Mouse (Mus musculus) monocyte, adult 5-6 weeks (primary cell): ENCODE data around the gene Zdhhc16. TPM values are rescaled to one million over a fixed set of nuclear protein-coding genes. Genes with fewer than 3 reads are reported as not detected.

Source experiments
- ATAC-seq: fragments of 153-309, 156-312 bp; replicated peaks from 2 replicates; pipeline ENCODE4 v1.8.0; 2017; ENCODE audit warnings: mild to moderate bottlenecking; ENCODE audit not compliant: low TSS enrichment, insufficient number of reproducible peaks, severe bottlenecking, poor library complexity, low FRiP score
- total RNA-seq: library from RNA; stranded (forward); fragments of 200-1000, 200-491, 200-594 nt; gene quantifications from 3 replicates; pipeline ENCODE4 v1.2.3, GENCODE M21; 2017

Gene Zdhhc16
- total RNA-seq, 1 experiment from 2014 or later, result 23.1 TPM

- peak; percentile 45; the same call in 1 of the 2 replicates for ATAC-seq
These were observed 48.3 kb downstream of the Zdhhc16 start, which contains the start of gene Ubtd1 for GRCm38 (mm10) chr19:41981595-41981927. TSS of gene Ubtd1 (plus strand) at chr19:41981763.

GRCm38 (mm10) chr19:41981931-41982790 is 48.9 kb downstream of the Zdhhc16 start:
- no peak for ATAC-seq

DNA sequence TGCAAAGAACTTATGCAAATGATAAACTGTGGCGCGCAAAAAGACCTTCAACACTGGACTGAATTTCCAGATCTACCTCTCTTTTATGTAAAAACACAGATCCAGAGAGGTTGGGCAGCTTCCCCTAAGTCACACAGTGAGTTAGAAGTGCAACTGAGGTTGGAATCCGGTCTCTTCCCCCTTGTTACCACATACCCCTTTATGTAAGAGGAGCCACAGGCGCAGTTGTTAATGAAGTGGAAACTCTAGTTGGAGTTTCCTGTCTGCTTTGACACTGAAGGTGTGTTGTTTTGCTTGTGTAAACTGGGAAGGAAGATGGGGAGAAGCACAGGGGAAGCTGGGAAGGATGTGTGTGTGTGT is 49.5 kb downstream of the Zdhhc16 start:
- ATAC-seq, result 0 out of 2 replicates have a peak, but pooled peaks have one; percentile 16

DNA sequence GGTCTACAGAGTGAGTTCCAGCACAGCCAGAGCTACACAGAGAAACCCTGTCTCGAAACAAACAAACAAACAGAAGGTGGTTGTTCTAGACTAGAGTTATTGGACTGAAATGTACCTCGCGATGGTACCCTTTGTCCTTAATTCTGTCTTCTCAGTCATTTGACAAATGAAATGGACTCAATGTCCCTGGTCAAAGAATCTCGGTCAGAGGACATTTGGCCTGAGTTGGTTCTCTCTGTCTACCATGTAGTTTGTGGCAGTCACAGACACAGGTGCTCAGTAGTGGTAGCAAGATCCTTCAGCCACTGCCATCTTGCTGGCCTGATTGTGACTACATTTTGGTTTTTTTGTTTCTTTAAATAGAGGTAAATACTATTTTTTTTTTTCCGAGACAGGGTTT is 52.7 kb downstream of the Zdhhc16 start:
- ATAC-seq, result no peak

- no peak for ATAC-seq
These were observed 53.9 kb downstream of the Zdhhc16 start for GRCm38 (mm10) chr19:41987206-41987605.

DNA sequence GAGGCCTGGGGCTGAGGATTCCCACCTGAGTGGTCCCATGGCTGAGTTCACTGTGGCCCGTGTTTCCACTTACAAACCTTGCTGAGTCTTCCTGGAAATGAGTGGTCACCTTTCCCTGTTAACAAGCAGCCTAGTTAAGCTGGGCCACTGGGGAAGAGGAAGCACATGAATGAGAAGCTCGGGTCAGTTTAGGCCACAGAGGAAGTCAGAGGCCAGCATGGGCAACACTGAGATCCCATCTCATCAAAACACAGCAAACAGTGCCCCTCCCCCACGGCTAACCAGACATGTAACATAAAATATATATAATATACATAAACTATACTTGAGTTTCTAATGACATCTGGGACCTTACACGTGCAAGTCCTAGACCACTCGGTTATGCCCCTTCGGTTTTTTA is 56.5 kb downstream of the Zdhhc16 start:
- ATAC-seq, result peak; percentile 69

GRCm38 (mm10) chr19:41991926-41992477 is 58.7 kb downstream of the Zdhhc16 start:
- ATAC-seq, result no peak

DNA sequence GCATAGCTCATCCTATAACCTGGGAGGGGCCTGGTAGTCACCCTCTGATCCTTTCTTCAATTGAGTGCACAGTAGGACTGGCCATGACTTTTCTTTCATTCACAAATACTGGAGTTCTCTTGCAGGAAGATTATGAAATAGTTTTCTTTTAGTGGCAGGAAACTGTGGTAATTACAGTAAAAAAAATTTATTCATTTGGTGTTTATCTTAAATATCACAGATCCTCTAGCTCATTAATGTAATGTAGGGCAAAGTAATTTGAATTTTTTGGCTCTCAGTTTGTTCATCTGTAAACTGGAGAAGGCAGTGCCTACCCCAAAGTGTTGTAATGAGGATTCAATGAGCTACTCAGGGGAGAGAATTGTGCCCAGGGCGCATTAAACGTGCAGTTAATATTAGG is 59.7 kb downstream of the Zdhhc16 start:
- no peak for ATAC-seq

DNA sequence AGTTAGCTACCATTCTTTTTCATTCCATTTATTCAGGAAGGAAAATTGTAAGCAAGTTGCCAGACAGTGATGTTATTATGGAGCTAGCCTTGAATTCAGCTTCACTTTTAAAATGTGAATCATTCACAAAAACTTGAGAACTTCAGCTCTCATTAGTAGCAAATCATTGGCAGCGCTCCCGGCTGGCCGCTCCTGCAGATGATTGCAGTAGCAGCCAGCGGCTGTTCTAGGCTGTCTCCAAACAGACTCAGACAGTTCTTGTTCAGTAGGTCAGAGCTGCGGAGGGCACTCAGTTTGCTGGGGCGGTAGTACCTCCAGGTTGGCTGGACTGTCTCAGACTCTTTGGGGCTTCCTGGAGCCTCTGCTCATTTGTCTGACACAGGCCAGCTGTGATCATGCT is 60.2 kb downstream of the Zdhhc16 start:
- ATAC-seq, result no peak

Other genes with a start within 250 kb of the Zdhhc16 start
- not detected in 3 replicates for gene Slit1, start 189.8 kb upstream of the Zdhhc16 start, total RNA-seq
- 1.1 to 2.3 TPM (median 1.9 TPM) in 3 replicates for gene Arhgap19, start 131.4 kb upstream of the Zdhhc16 start, total RNA-seq
- 21.9 to 24.9 TPM (median 22.4 TPM) in 3 replicates for gene Frat1, start 103.5 kb upstream of the Zdhhc16 start, total RNA-seq
- 14.4 to 39.3 TPM (median 21.5 TPM) in 3 replicates for gene Frat2, start 85.3 kb upstream of the Zdhhc16 start, total RNA-seq
- 5.1 to 7.7 TPM (median 7.6 TPM) in 3 replicates for gene Rrp12, start 37.3 kb upstream of the Zdhhc16 start, total RNA-seq
- gene Pgam1, start 21.6 kb upstream of the Zdhhc16 start, total RNA-seq, result 117 to 136 TPM (median 120 TPM) in 3 replicates
- 28.8 to 32.4 TPM (median 31.4 TPM) in 3 replicates for gene Exosc1, start 57 bp upstream of the Zdhhc16 start, total RNA-seq
- 18.6 to 55.2 TPM (median 41.6 TPM) in 3 replicates for gene Mms19, start 47.7 kb downstream of the Zdhhc16 start, total RNA-seq
- 8.2 to 10.9 TPM (median 10.0 TPM) in 3 replicates for gene Ubtd1, start 48.3 kb downstream of the Zdhhc16 start, total RNA-seq
- not detected in 3 replicates for gene Ankrd2, start 102.5 kb downstream of the Zdhhc16 start, total RNA-seq
- not detected in 3 replicates for gene Hoga1, start 112.1 kb downstream of the Zdhhc16 start, total RNA-seq
- 0.43 to 0.67 TPM in 2 of 3 replicates, not detected in the other for gene 4933411K16Rik, start 118.8 kb downstream of the Zdhhc16 start, total RNA-seq
- not detected in 3 replicates for gene Morn4, start 152.9 kb downstream of the Zdhhc16 start, total RNA-seq
- gene Pi4k2a, start 157.0 kb downstream of the Zdhhc16 start, total RNA-seq, result 12.4 to 19.9 TPM (median 16.8 TPM) in 3 replicates
- gene Avpi1, start 195.6 kb downstream of the Zdhhc16 start, total RNA-seq, result 3.7 to 6.4 TPM (median 4.2 TPM) in 3 replicates
- 4.6 to 15.8 TPM (median 7.2 TPM) in 3 replicates for gene Marveld1, start 213.9 kb downstream of the Zdhhc16 start, total RNA-seq
- gene Zfyve27, start 230.5 kb downstream of the Zdhhc16 start, total RNA-seq, result 43.3 to 59.7 TPM (median 44.3 TPM) in 3 replicates